Mouse (Mus musculus) forebrain, embryonic 11.5 days (tissue): ENCODE measurements at regions not wholly inside any gene's neighbourhood (a gene's known extent, or its start where the extent isn't known, plus 50 kb on each side); places are given as distances from the start of the nearest gene placed in this dataset.

Source experiments
- ATAC-seq: fragments of 200-750 bp; cut with Nextera tagmentation; replicated peaks from 2 replicates; pipeline ENCODE4 v1.8.0; 2017; ENCODE audit warnings: moderate TSS enrichment; ENCODE audit not compliant: low FRiP score
- DNase-seq: peaks from one replicate; pipeline ENCODE4 v3.0.0-alpha.2; 2017; ENCODE audit warnings: low spot score
- H3K27ac ChIP-seq: fragments of 300-500 bp; sonication (generic); 2 replicates; pipeline ENCODE4 v1.5.1; 2014; ENCODE audit warnings: low read depth, low read length
- H3K27me3 ChIP-seq: fragments of 300-500 bp; sonication (generic); 2 replicates; pipeline ENCODE4 v1.6.1; 2014; ENCODE audit warnings: mild to moderate bottlenecking, low read length, mixed read lengths; ENCODE audit not compliant: control insufficient read depth, insufficient read depth
- H3K36me3 ChIP-seq: fragments of 300-500 bp; sonication (generic); 2 replicates; pipeline ENCODE4 v1.6.1; 2014; ENCODE audit warnings: mild to moderate bottlenecking, low read length, moderate library complexity, mixed read lengths; ENCODE audit not compliant: control insufficient read depth, insufficient read depth
- H3K4me1 ChIP-seq: fragments of 300-500 bp; sonication (generic); replicated peaks from 2 replicates; pipeline ENCODE4 v1.6.1; 2014; ENCODE audit warnings: low read length, mixed read lengths; ENCODE audit not compliant: control insufficient read depth, insufficient read depth
- H3K4me2 ChIP-seq: fragments of 300-500 bp; sonication (generic); 2 replicates; pipeline ENCODE4 v1.6.1; 2014; ENCODE audit warnings: low read depth, mild to moderate bottlenecking, low read length, moderate library complexity, mixed read lengths; ENCODE audit not compliant: severe bottlenecking
- H3K4me3 ChIP-seq: fragments of 300-500 bp; sonication (generic); 2 replicates; pipeline ENCODE4 v1.5.1; 2014; ENCODE audit warnings: low read depth, low read length
- H3K9ac ChIP-seq: fragments of 300-500 bp; sonication (generic); 2 replicates; pipeline ENCODE4 v1.6.1; 2014; ENCODE audit warnings: low read length
- H3K9me3 ChIP-seq: fragments of 300-500 bp; sonication (generic); 2 replicates; pipeline ENCODE4 v1.6.1; 2016; ENCODE audit warnings: low read length, mixed read lengths; ENCODE audit not compliant: control insufficient read depth
- WGBS: fragments of 180-500 bp; shearing (Covaris S2); extraction: QIAGEN DNeasy Blood & Tissue Kit; methylation state at CpG from one replicate; pipeline ENCODE4 v1.1.7; 2014; 5-methylcytosine and 5-hydroxymethylcytosine counted together

GRCm38 (mm10) chr7:145025186-145026013, 85.7 kb upstream of the Ccnd1 start:
- H3K4me1 ChIP-seq, result no peaks in the 10 kb centered on the region
- no peak overlapping the region for H3K27ac ChIP-seq
- H3K4me2 ChIP-seq, result no peak overlapping the region
- no peak for ATAC-seq
- no peaks in the 10 kb centered on the region; the same call in 1 of the 2 replicates for H3K27me3 ChIP-seq
- WGBS, result 69% methylated on average over 6 of the region's 6 CpGs
- H3K9ac ChIP-seq, result no peak overlapping the region
- no peak overlapping the region for H3K4me3 ChIP-seq
- DNase-seq, result no peak
- H3K9me3 ChIP-seq, result no peaks in the 10 kb centered on the region
- H3K36me3 ChIP-seq, result no peaks in the 10 kb centered on the region

GRCm38 (mm10) chr7:145024651-145025050, 84.9 kb upstream of the Ccnd1 start:
- Histone ChIP-seq H3K4me3 (no peak overlapping the region), H3K27me3 (no peaks in the 10 kb centered on the region; the same call in 1 of the 2 replicates), H3K9me3 (no peaks in the 10 kb centered on the region), H3K4me1 (no peaks in the 10 kb centered on the region), H3K9ac (no peak overlapping the region), H3K4me2 (no peak overlapping the region), H3K27ac (no peak overlapping the region), H3K36me3 (no peaks in the 10 kb centered on the region)
- no peak for ATAC-seq
- WGBS, result 79% methylated on average over 2 of the region's 2 CpGs
- no peak for DNase-seq

- no peak overlapping the region for H3K27ac ChIP-seq
- no peaks in the 10 kb centered on the region for H3K9me3 ChIP-seq
- H3K9ac ChIP-seq, result no peak overlapping the region
- ATAC-seq, result no peak
- no peak overlapping the region for H3K4me2 ChIP-seq
- no peak for DNase-seq
- peaks cover 6% of the 10 kb centered on the region; the same call in 1 of the 2 replicates for H3K4me1 ChIP-seq
- H3K27me3 ChIP-seq, result no peaks in the 10 kb centered on the region
- WGBS, result 92% methylated on average over 2 of the region's 2 CpGs
- H3K4me3 ChIP-seq, result no peak overlapping the region
- H3K36me3 ChIP-seq, result no peaks in the 10 kb centered on the region
Measured at GRCm38 (mm10) chr7:145019137-145019536, 79.4 kb upstream of the Ccnd1 start.

- no peaks in the 10 kb centered on the region for H3K36me3 ChIP-seq
- no peaks in the 10 kb centered on the region for H3K27me3 ChIP-seq
- H3K4me1 ChIP-seq, result peaks cover 6% of the 10 kb centered on the region; the same call in 1 of the 2 replicates
- no peak overlapping the region for H3K4me2 ChIP-seq
- H3K9ac ChIP-seq, result no peak overlapping the region
- no peak for ATAC-seq
- H3K27ac ChIP-seq, result no peak overlapping the region
- H3K9me3 ChIP-seq, result no peaks in the 10 kb centered on the region
- WGBS, result 90% methylated on average over 3 of the region's 3 CpGs
- no peak overlapping the region for H3K4me3 ChIP-seq
- DNase-seq, result no peak
Measured at GRCm38 (mm10) chr7:145018149-145018548, 78.4 kb upstream of the Ccnd1 start.

GRCm38 (mm10) chr7:145015463-145016085, 75.8 kb upstream of the Ccnd1 start:
- Histone ChIP-seq H3K27me3 (no peaks in the 10 kb centered on the region), H3K4me1 (peaks cover 6% of the 10 kb centered on the region; the same call in 1 of the 2 replicates), H3K9ac (peak overlapping the region; percentile 23; the same call in 1 of the 2 replicates), H3K9me3 (no peaks in the 10 kb centered on the region), H3K36me3 (no peaks in the 10 kb centered on the region), H3K4me3 (no peak overlapping the region), H3K4me2 (no peak overlapping the region), H3K27ac (no peak overlapping the region)
- 35% methylated on average over 22 of the region's 22 CpGs for WGBS
- DNase-seq (no peak), ATAC-seq (no peak; the same call in 1 of the 2 replicates)

- Histone ChIP-seq H3K9ac (no peak overlapping the region), H3K36me3 (no peaks in the 10 kb centered on the region), H3K27ac (no peak overlapping the region), H3K4me1 (peaks cover 3% of the 10 kb centered on the region; the same call in 1 of the 2 replicates), H3K9me3 (no peaks in the 10 kb centered on the region), H3K4me2 (no peak overlapping the region), H3K4me3 (no peak overlapping the region), H3K27me3 (no peaks in the 10 kb centered on the region)
- ATAC-seq, result no peak
- DNase-seq, result no peak
- WGBS, result 59% methylated on average over 4 of the region's 4 CpGs
Measured at GRCm38 (mm10) chr7:145010757-145011156, 71.0 kb upstream of the Ccnd1 start.

GRCm38 (mm10) chr7:145010004-145010403, 70.3 kb upstream of the Ccnd1 start:
- Histone ChIP-seq H3K4me2 (no peak overlapping the region), H3K27ac (no peak overlapping the region), H3K36me3 (no peaks in the 10 kb centered on the region), H3K9me3 (no peaks in the 10 kb centered on the region), H3K4me3 (no peak overlapping the region), H3K4me1 (no peaks in the 10 kb centered on the region), H3K27me3 (no peaks in the 10 kb centered on the region), H3K9ac (no peak overlapping the region)
- WGBS, result 78% methylated on average over 3 of the region's 3 CpGs
- DNase-seq (no peak), ATAC-seq (no peak)

- Histone ChIP-seq H3K4me1 (no peaks in the 10 kb centered on the region), H3K9me3 (no peaks in the 10 kb centered on the region), H3K36me3 (no peaks in the 10 kb centered on the region), H3K9ac (no peak overlapping the region), H3K27me3 (no peaks in the 10 kb centered on the region), H3K27ac (no peak overlapping the region), H3K4me2 (no peak overlapping the region), H3K4me3 (no peak overlapping the region)
- no peak for ATAC-seq
- DNase-seq, result no peak
- WGBS, result 70% methylated on average over 7 of the region's 7 CpGs
Measured at GRCm38 (mm10) chr7:145008662-145009333, 69.1 kb upstream of the Ccnd1 start.
